Mouse (Mus musculus): ENCODE results near the gene Gramd1a. TPM values are rescaled to one million over a fixed set of nuclear protein-coding genes. Genes with fewer than 3 reads are reported as not detected.
A peak's percentile ranks its signal among the peaks of the same experiment; 100 is the strongest.

Gene Gramd1a
- polyA plus RNA-seq (2012; rRNA removed), result 53.8 and 57.1 TPM in 2 replicates

- 57% methylated on average over 5 of the region's 5 CpGs for WGBS
- Histone ChIP-seq H3K4me1 (ENCODE audit: control insufficient read depth, insufficient read depth, low read length) (peaks cover 11% of the 10 kb centered on the region), H3K4me3 (ENCODE audit: insufficient read depth, low read depth, low read length) (no peak within 1 kb of the TSS), H3K27ac (ENCODE audit: insufficient read depth, low read depth, low read length) (peak within 1 kb of the TSS; percentile 79), H3K36me3 (ENCODE audit: control insufficient read depth, insufficient read depth, low read length) (no peaks in the 10 kb centered on the region), H3K27me3 (replicated peaks; ENCODE audit: control insufficient read depth, insufficient read depth, low read length) (no peaks in the 10 kb centered on the region)
- DNase-seq, result peak; percentile 77
- TF ChIP-seq POLR2A (IDR thresholded peaks at IDR 0.05; ENCODE audit: low read depth, low read length) (no peak), CTCF (conservative IDR thresholded peaks at IDR 0.05; ENCODE audit: insufficient read depth, insufficient read length, low read depth, low read length) (no peak)
Observed at GRCm38 (mm10) chr7:31155296-31156033, at the start of gene Gramd1a. Gene Gramd1a, minus strand, starts transcription at chr7:31155896.

- 26% methylated on average over 3 of the region's 3 CpGs for WGBS
- H3K4me1 ChIP-seq (ENCODE audit: control insufficient read depth, insufficient read depth, low read length), result 0 out of 2 replicates have a peak, but pooled peaks cover 5% of the 10 kb centered on the region
- H3K4me3 ChIP-seq (ENCODE audit: insufficient read depth, low read depth, low read length), result no peak overlapping the region
- TF ChIP-seq CTCF (conservative IDR thresholded peaks at IDR 0.05; ENCODE audit: insufficient read depth, insufficient read length, low read depth, low read length), result no peak
- TF ChIP-seq POLR2A (IDR thresholded peaks at IDR 0.05; ENCODE audit: low read depth, low read length), result no peak
- DNase-seq, result peak; percentile 89
- no peaks in the 10 kb centered on the region for H3K27me3 ChIP-seq (replicated peaks; ENCODE audit: control insufficient read depth, insufficient read depth, low read length)
- no peak overlapping the region; the same call in 1 of the 2 replicates for H3K27ac ChIP-seq (ENCODE audit: insufficient read depth, low read depth, low read length)
- no peaks in the 10 kb centered on the region for H3K36me3 ChIP-seq (ENCODE audit: control insufficient read depth, insufficient read depth, low read length)
Observed at GRCm38 (mm10) chr7:31195591-31196307, 40.1 kb upstream of the Gramd1a start.

- 69% methylated on average over 4 of the region's 4 CpGs for WGBS
- DNase-seq, result no peak
- no peaks in the 10 kb centered on the region for H3K27me3 ChIP-seq (replicated peaks; ENCODE audit: control insufficient read depth, insufficient read depth, low read length)
- no peaks in the 10 kb centered on the region for H3K36me3 ChIP-seq (ENCODE audit: control insufficient read depth, insufficient read depth, low read length)
- H3K4me1 ChIP-seq (ENCODE audit: control insufficient read depth, insufficient read depth, low read length), result no peaks in the 10 kb centered on the region
- no peak overlapping the region for H3K4me3 ChIP-seq (ENCODE audit: insufficient read depth, low read depth, low read length)
- TF ChIP-seq CTCF (conservative IDR thresholded peaks at IDR 0.05; ENCODE audit: insufficient read depth, insufficient read length, low read depth, low read length), result no peak
- no peak for TF ChIP-seq POLR2A (IDR thresholded peaks at IDR 0.05; ENCODE audit: low read depth, low read length)
- H3K27ac ChIP-seq (ENCODE audit: insufficient read depth, low read depth, low read length), result no peak overlapping the region
Observed at GRCm38 (mm10) chr7:31184711-31185110, 29.0 kb upstream of the Gramd1a start.

GRCm38 (mm10) chr7:31182863-31183262 lies 27.2 kb upstream of the Gramd1a start:
- H3K27ac ChIP-seq (ENCODE audit: insufficient read depth, low read depth, low read length), result no peak overlapping the region
- no peaks in the 10 kb centered on the region for H3K27me3 ChIP-seq (replicated peaks; ENCODE audit: control insufficient read depth, insufficient read depth, low read length)
- 43% methylated on average over 2 of the region's 2 CpGs for WGBS
- H3K4me3 ChIP-seq (ENCODE audit: insufficient read depth, low read depth, low read length), result no peak overlapping the region
- TF ChIP-seq CTCF (conservative IDR thresholded peaks at IDR 0.05; ENCODE audit: insufficient read depth, insufficient read length, low read depth, low read length) (peak; percentile 61), POLR2A (IDR thresholded peaks at IDR 0.05; ENCODE audit: low read depth, low read length) (no peak)
- no peaks in the 10 kb centered on the region for H3K4me1 ChIP-seq (ENCODE audit: control insufficient read depth, insufficient read depth, low read length)
- DNase-seq, result peak; percentile 32
- no peaks in the 10 kb centered on the region for H3K36me3 ChIP-seq (ENCODE audit: control insufficient read depth, insufficient read depth, low read length)

DNA sequence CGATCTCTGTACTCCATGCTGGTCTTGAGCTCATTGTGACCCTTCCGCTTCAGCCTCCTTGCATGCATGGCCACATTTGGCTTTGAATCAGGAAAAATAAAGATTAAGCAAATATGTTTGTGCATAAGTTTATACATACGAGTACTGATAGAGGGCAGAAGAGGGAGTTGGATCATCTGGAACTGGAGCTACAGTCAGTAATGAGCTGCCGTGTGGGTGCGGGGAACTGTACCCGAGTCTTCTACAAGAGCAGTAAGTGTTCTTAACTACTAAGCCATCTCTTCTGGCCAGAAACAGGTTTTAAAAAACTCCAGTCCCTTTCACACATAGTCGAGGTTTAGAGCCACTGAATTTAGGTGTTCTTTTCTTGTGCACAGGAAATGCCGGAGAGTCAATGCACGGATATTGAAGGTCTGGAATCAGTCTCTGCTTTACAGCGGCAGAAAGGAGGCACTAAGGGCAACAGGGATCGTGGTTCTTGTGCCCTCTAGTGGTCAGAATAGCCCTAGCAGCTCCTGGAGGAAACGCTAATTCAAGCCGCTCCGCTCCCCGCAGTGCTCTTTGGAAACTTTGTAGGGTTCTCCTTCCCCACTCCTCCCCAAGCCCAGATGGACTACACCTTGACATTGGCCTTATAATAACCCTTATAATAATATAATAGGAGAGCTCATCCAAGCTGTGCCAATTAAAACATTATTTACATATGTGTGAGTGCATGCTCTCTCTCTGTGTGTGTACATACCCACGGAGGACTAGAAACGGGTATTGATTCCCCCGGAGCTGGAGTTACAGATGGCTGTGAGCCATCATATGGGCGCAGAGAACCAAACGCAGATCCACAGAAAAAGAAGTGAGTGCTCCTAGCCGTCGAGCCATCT lies 21.4 kb upstream of the Gramd1a start:
- no peak overlapping the region for H3K4me3 ChIP-seq (ENCODE audit: insufficient read depth, low read depth, low read length)
- TF ChIP-seq POLR2A (IDR thresholded peaks at IDR 0.05; ENCODE audit: low read depth, low read length), result no peak
- TF ChIP-seq CTCF (conservative IDR thresholded peaks at IDR 0.05; ENCODE audit: insufficient read depth, insufficient read length, low read depth, low read length), result peak; percentile 96
- H3K27ac ChIP-seq (ENCODE audit: insufficient read depth, low read depth, low read length), result no peak overlapping the region
- peak; percentile 76 for DNase-seq
- no peaks in the 10 kb centered on the region for H3K27me3 ChIP-seq (replicated peaks; ENCODE audit: control insufficient read depth, insufficient read depth, low read length)
- H3K36me3 ChIP-seq (ENCODE audit: control insufficient read depth, insufficient read depth, low read length), result no peaks in the 10 kb centered on the region
- WGBS, result 17% methylated on average over 22 of the region's 22 CpGs
- H3K4me1 ChIP-seq (ENCODE audit: control insufficient read depth, insufficient read depth, low read length), result no peaks in the 10 kb centered on the region

DNA sequence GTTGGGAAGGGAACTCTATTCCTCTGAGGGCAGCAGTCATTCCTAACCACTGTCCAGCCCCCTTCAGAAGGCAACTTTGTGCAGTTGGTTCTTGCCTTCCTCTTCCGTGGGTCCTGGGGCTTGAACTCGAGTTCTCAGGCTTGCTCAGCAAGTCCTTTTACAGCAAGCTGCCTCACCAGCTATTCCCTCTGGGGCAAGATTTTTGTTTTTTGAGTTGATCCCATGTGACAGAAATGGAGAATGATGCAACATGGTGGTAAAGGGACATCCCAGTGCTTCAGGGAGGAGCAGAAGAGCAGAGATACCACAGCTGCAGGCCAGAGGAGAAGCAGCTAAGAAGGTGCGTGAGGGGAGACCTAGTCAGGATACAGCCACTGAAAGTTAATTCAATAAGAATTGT lies 19.4 kb upstream of the Gramd1a start:
- DNase-seq, result no peak
- Histone ChIP-seq H3K36me3 (ENCODE audit: control insufficient read depth, insufficient read depth, low read length) (no peaks in the 10 kb centered on the region), H3K4me3 (ENCODE audit: insufficient read depth, low read depth, low read length) (no peak overlapping the region), H3K27me3 (replicated peaks; ENCODE audit: control insufficient read depth, insufficient read depth, low read length) (no peaks in the 10 kb centered on the region), H3K4me1 (ENCODE audit: control insufficient read depth, insufficient read depth, low read length) (no peaks in the 10 kb centered on the region), H3K27ac (ENCODE audit: insufficient read depth, low read depth, low read length) (no peak overlapping the region)
- TF ChIP-seq CTCF (conservative IDR thresholded peaks at IDR 0.05; ENCODE audit: insufficient read depth, insufficient read length, low read depth, low read length), result no peak
- TF ChIP-seq POLR2A (IDR thresholded peaks at IDR 0.05; ENCODE audit: low read depth, low read length), result no peak
- WGBS, result 91% methylated on average over 3 of the region's 3 CpGs
